Mouse (Mus musculus) hematopoietic stem cell, adult 5-6 weeks (primary cell): ENCODE results near the gene Spats2l. TPM values are rescaled to one million over a fixed set of nuclear protein-coding genes. Genes with fewer than 3 reads are reported as not detected.

Experiments
- ATAC-seq, 2 experiments: fragments of 125-278 bp in 1 of 2; replicated peaks in 1 of 2; 2 replicates each; pipeline ENCODE4 v1.8.0; 2016 to 2017; ENCODE audit warnings: inconsistent platforms in 2 of 2, mild to moderate bottlenecking in 2 of 2, moderate number of reproducible peaks in 2 of 2, low read depth in 1 of 2, moderate TSS enrichment in 1 of 2; ENCODE audit not compliant: low FRiP score in 2 of 2, poor library complexity in 2 of 2, severe bottlenecking in 2 of 2, insufficient read depth in 1 of 2, low TSS enrichment in 1 of 2
- total RNA-seq: library from RNA; stranded (forward); fragments of 172-1452, 232-1000 nt; gene quantifications from 2 replicates; pipeline ENCODE4 v1.2.3, GENCODE M21; 2017

The Spats2l gene
- total RNA-seq, 1 experiment from 2014 or later = not detected

DNA sequence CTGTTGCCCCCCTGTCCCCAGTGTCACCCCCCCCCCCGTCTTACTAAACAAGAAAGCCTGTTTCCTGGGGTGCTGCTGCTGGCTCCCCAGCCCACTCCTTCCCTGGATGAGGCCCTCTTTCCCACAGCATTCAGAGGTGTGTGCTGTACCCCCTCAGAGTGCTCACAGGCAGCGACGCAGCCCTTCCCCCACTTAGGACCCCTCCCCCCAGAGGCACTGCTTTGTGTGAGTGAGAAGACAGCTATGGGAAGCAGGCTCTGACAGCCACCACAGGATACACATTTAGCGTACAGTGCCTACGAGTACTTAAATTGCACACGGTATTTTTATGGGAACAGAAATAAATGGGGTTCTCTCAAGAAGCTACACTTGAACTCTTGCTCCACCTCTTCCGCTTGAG, 33.9 kb downstream of the Spats2l start:
- ATAC-seq = no peak

DNA sequence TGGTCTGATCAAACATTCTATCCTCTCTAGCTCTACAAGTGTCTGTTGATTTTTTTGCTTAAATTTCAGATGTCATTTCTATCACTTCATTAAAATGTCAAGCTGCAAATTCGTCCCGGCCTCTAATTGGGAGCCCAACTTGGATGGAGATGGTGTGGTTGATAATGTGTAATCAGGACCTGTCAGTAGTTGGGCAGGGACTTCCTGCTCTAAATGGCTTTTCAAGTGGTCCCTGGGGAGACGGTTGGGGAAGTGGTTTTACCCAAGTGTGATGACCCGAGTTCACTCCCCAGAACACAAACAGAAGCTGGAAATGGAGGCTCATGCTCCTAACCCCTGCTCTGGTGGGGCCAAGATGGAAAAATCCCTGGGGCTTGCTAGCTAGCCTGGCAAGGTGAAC, 36.3 kb downstream of the Spats2l start:
- no peak for ATAC-seq

GRCm38 (mm10) chr1:57817103-57817502, 43.1 kb downstream of the Spats2l start:
- no peak for ATAC-seq

DNA sequence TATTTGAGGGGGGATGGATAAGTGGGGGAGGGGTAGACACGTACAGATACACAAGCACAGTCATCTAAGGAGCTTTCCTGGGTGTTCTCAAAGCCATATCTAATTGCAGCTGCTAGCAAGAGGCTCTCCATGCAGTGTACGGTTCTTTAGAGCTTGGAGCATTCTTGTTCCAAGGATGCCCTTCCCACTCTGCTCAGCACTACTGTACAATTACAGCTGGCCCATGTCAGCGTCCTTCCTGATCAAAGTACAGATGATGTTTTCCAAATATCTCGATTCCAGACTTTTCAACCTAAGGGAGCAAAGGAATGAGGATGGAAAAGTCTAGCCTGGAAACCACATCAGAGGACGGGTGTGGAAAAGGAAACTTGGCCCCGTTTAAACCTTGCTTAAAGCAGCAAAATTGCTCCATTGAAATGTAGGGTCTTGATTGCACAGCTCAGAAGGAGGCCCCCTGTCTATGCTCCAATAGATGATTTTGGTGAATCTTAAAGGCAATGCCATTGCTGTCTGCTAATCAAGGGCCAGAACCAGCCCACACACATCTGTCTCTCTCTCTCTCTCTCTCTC, 46.6 kb downstream of the Spats2l start:
- no peak for ATAC-seq

GRCm38 (mm10) chr1:57824966-57825759, 51.2 kb downstream of the Spats2l start:
- no peak for ATAC-seq

GRCm38 (mm10) chr1:57826245-57826644, 52.3 kb downstream of the Spats2l start:
- ATAC-seq = no peak

- ATAC-seq = no peak
Observed at GRCm38 (mm10) chr1:57833145-57833544, 59.2 kb downstream of the Spats2l start.

DNA sequence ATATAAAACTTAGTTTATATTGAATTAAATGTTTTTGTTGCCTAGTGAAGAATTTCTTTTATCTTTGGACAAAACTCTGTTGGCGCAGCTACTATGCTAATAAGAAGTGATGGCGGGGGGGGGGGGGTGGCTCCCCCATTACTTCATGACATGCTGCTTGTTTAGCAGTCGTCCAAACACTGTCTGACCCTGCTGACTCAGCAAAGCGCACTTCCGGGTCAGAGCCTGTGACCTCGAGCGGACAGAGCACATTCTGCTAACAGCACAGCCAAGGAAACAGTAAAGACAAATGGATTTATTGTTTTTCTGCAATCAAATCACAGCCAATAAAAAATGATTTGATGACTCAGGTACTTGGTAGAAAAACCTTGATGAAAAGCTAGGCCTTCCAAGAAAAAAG, 61.2 kb downstream of the Spats2l start:
- ATAC-seq = no peak

DNA sequence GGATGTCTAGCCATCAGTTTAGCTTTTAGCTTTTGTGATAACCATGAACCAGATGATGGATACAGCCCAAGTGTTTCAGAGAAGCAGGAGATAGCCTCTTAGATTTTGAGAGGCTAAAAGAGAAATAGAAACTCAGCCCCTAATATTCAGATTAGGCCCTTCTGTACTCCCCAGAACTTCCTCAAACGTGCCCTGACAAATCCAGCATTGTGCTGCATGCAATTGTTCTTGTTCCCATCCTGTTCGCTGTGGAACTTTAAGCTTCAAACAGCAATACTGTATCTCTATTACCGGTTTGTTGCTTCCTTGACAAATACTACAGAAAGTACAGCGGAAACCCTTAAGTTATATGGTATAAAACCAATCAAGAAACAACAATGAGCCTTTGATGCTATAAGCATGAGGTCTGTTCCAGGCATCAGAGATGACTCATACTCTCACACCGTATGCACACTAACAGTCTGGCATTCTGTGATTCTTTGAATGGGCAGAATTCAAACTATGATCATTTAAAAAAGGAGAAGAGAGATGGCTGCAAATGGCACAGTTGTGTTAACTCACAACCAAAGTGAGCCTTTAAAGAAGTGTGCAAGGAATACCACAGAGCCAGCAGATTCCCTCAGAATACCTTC, 62.8 kb downstream of the Spats2l start:
- ATAC-seq = peak in 1 of 2 experiments; percentile 65; a peak in 1 of 4 replicates

- ATAC-seq = peak; percentile 48; a peak in 2 of 4 replicates
Observed at GRCm38 (mm10) chr1:57839863-57840262, 65.9 kb downstream of the Spats2l start.

DNA sequence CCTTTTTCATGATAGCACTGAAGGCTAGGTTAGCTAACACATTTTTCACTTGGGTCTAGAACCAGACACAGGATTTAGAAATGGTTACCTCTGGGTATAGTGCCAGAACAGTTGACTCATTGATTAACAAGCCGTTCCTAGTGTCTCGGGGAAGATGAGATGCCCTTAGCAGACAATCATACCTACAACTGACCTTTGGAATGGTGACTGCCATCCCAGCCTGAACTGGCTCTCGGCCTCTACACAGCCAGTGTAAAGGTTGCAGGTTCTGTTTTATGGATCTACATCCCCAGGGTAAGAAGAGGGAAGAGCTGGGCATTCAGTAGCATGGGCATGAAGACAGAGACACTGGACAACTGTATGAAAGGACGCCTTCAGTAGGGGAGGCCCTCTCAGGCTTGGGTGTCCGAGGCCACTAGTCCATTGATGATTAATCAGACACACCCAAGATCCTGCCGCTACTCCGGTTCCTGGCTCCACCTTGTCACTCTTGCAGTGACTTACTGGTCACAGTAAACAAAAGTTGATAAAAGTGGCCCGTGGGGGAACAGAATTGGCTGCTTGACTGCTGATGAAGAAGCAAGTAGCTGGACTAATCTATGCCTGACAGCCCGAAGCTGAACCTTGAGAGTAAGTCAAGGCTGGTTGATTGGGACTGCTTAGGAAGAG, 71.2 kb downstream of the Spats2l start:
- ATAC-seq = no peak

DNA sequence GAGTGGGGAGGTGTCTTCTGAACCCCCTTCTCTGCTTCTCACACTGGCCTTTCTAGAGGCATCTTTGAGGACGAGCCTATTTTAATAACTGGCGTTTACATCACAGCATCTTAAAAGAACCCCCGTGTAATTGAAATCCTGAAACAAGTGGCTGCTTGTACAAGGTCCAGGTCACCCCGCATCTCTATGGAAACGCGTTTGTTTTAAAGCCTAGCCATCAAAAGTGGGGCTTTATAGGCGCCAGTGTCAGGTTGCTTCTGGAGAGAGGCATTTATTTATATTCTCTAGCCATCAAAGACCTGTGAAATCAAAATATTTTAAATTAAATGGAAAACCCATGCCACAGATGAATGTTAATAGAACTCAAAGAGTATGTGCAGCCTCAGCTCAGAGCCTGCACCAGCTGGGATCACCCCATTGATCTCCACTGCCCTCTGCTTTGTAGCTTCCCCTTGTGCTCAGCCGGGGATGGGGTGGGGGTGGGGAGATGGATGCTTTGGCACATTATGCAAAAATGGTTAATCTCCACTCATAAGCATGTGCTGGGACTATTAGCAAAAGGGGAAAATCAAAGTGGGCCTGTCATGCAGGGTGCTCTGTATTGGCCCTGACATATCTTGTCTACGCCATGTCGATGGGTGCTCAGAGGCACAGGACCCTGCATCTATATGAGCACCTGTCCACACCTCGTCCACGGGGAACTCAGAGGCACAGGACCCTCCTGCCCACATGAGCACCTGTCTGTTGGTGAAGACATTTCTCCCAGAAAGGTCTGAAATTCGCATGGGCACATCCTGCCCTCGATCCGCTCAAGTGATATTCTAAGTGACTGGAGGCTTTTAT, 73.1 kb downstream of the Spats2l start:
- ATAC-seq = no peak

DNA sequence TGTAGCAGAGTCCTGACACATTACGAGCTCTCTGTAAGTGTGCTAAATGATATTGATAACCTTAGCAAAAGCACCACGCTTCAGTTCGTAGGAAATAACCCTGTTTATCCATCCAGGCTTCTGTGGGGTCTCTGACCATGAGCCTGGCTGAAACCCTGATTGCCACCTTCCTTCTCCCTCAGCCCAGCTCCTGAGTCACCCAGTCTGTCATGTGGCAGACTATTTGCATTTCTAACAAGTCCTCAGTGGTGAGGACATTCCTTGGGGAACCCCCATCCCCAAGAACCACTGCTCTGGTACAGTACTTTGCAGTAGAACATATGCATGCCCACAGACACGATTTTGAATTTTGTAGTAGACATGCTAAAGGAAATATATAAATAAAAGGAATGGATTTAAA, 75.1 kb downstream of the Spats2l start:
- ATAC-seq = no peak

DNA sequence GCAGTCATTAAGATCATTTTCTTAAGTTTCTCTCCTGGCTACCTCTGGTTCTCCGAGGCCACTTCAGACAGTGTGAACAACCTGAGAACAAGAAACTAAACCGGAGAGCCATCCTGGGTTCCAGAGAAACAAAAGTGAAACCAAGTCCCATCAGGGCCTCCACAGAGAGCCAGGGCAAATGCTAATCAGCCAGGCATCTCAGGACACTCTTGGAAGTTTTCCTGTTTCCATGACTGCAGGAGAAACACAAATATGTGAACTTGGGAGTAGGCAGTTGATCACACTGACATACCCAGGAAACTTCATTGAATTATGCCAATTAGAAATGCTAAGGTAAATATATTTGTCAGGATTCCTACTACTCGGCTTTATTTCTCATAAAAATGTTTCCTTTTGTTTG, 76.0 kb downstream of the Spats2l start:
- ATAC-seq = no peak

GRCm38 (mm10) chr1:57851871-57852270, 77.9 kb downstream of the Spats2l start:
- no peak for ATAC-seq

DNA sequence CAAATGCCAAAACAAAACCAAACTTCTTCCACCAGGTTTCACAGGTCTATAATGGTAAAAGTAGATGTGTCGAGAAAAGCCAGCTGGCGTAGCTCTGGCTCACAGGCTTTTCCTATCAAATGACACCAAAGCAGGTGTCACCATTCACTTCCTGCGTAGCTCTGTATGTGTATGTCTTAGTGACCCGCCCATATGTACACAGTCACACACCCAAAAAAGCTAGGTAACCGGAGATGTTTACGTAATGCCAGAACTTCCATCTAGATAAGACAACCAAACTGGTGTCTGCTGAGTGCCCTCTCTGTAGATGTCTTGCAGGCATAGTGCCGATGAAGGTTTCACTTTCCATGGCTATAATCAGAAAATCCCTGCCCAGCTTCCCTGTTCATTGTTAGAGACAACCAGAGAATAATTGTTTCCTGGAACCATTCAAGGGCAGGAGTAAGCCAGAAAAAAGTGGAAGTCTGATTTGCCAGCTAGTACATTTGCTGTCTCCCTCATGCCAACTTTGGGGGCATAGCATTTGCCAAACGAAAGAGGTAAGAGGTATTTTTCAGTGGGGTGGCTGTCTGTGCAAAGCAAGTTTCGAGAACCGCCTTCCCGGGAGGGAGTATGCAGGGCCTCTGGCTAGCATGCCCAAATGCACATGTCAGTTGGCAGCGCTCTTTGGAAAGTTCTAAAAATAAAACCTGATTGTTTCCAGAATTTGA, 78.8 kb downstream of the Spats2l start:
- ATAC-seq = no peak

DNA sequence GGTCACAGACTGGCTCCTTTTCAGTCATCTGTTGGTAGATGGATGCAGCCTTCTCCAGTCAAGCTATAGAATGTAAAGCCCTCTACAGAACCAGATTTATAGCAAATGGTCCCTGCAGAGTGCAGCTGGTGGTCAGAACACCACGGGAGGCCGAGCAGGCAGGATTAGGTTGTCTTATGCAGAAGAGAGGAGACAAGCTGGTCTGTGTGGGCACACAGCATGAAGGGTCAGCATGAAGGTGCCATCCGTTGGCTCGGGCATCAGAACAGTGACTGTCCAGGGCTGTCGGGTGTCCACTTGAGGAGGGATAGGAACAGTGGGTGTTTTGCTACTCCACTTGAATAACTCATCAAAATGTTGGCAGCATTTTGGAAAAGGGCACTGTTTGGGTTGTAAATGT, 83.8 kb downstream of the Spats2l start:
- no peak for ATAC-seq
